Mouse (Mus musculus): ENCODE measurements around the gene Gm49405. TPM values are rescaled to one million over a fixed set of nuclear protein-coding genes. Genes with fewer than 3 reads are reported as not detected.
"Not testable (repeated sequence)": the region's sequence is repeated elsewhere in the genome, so short reads cannot be mapped to it uniquely, and the experiment has no call there.

Gm49405 gene
- polyA plus RNA-seq, 1 experiment from 2014 or later = 1.1 TPM

- Histone ChIP-seq H3K9ac (replicated peaks; ENCODE audit: low read depth) (no peak within 1 kb of the TSS), H3K4me2 (replicated peaks; ENCODE audit: low read depth, low read length) (0 out of 2 replicates have a peak within 1 kb of the TSS, but pooled peaks have one; percentile 3), H3K4me1 (ENCODE audit: insufficient read depth, low read depth, low read length) (peaks cover 4% of the 10 kb centered on the region; the same call in 1 of the 2 replicates), H3K36me3 (ENCODE audit: insufficient read depth, low read length) (no peaks in the 10 kb centered on the region), H3K9me3 (ENCODE audit: low read length) (no peaks in the 10 kb centered on the region), H3K27ac (ENCODE audit: low read length) (peak within 1 kb of the TSS; percentile 78), H3K4me3 (ENCODE audit: low read depth, low read length) (no peak within 1 kb of the TSS), H3K27me3 (replicated peaks; ENCODE audit: insufficient read depth, low read length) (no peaks in the 10 kb centered on the region)
- DNase-seq (ENCODE audit: low spot score) (peak; percentile 98), ATAC-seq (peak; percentile 95)
- WGBS = 10% methylated on average over 16 of the region's 16 CpGs
- TF ChIP-seq EP300 (IDR thresholded peaks at IDR 0.05) = peak; percentile 95
- TF ChIP-seq CTCF (IDR thresholded peaks at IDR 0.05) = peak; percentile 82
Observed at GRCm38 (mm10) chr19:4045966-4046865, 45.8 kb downstream of the Gm49405 start, which contains the start of gene Gstp2. Gene Gstp2, minus strand, starts transcription at chr19:4046023.

GRCm38 (mm10) chr19:4046866-4047254, 46.4 kb downstream of the Gm49405 start:
- Histone ChIP-seq H3K4me2 (replicated peaks; ENCODE audit: low read depth, low read length) (no peak overlapping the region), H3K9ac (replicated peaks; ENCODE audit: low read depth) (no peak overlapping the region), H3K4me3 (ENCODE audit: low read depth, low read length) (no peak overlapping the region), H3K27me3 (replicated peaks; ENCODE audit: insufficient read depth, low read length) (no peaks in the 10 kb centered on the region), H3K36me3 (ENCODE audit: insufficient read depth, low read length) (no peaks in the 10 kb centered on the region), H3K27ac (ENCODE audit: low read length) (peak overlapping the region; percentile 55; the same call in 1 of the 2 replicates), H3K9me3 (ENCODE audit: low read length) (no peaks in the 10 kb centered on the region), H3K4me1 (ENCODE audit: insufficient read depth, low read depth, low read length) (peaks cover 4% of the 10 kb centered on the region; the same call in 1 of the 2 replicates)
- DNase-seq (ENCODE audit: low spot score) = no peak
- 68% methylated on average over 8 of the region's 8 CpGs for WGBS
- ATAC-seq = no peak
- TF ChIP-seq CTCF (IDR thresholded peaks at IDR 0.05) = no peak
- TF ChIP-seq EP300 (IDR thresholded peaks at IDR 0.05) = no peak

GRCm38 (mm10) chr19:4047859-4048258, 47.4 kb downstream of the Gm49405 start:
- TF ChIP-seq EP300 (IDR thresholded peaks at IDR 0.05) = no peak
- TF ChIP-seq CTCF (IDR thresholded peaks at IDR 0.05) = peak; percentile 88
- H3K9ac ChIP-seq (replicated peaks; ENCODE audit: low read depth) = no peak overlapping the region
- WGBS = 17% methylated on average over 4 of the region's 4 CpGs
- H3K27ac ChIP-seq (ENCODE audit: low read length) = no peak overlapping the region
- peaks cover 4% of the 10 kb centered on the region; the same call in 1 of the 2 replicates for H3K4me1 ChIP-seq (ENCODE audit: insufficient read depth, low read depth, low read length)
- H3K4me3 ChIP-seq (ENCODE audit: low read depth, low read length) = no peak overlapping the region
- peak; percentile 89 for DNase-seq (ENCODE audit: low spot score)
- H3K36me3 ChIP-seq (ENCODE audit: insufficient read depth, low read length) = no peaks in the 10 kb centered on the region
- no peak overlapping the region for H3K4me2 ChIP-seq (replicated peaks; ENCODE audit: low read depth, low read length)
- ATAC-seq = no peak
- H3K27me3 ChIP-seq (replicated peaks; ENCODE audit: insufficient read depth, low read length) = no peaks in the 10 kb centered on the region
- no peaks in the 10 kb centered on the region for H3K9me3 ChIP-seq (ENCODE audit: low read length)

GRCm38 (mm10) chr19:4049069-4049468, 48.6 kb downstream of the Gm49405 start:
- H3K9me3 ChIP-seq (ENCODE audit: low read length); ATAC-seq; H3K27me3 ChIP-seq (replicated peaks; ENCODE audit: insufficient read depth, low read length); H3K9ac ChIP-seq (replicated peaks; ENCODE audit: low read depth); H3K4me3 ChIP-seq (ENCODE audit: low read depth, low read length); H3K4me2 ChIP-seq (replicated peaks; ENCODE audit: low read depth, low read length); H3K36me3 ChIP-seq (ENCODE audit: insufficient read depth, low read length); DNase-seq (ENCODE audit: low spot score); H3K4me1 ChIP-seq (ENCODE audit: insufficient read depth, low read depth, low read length); H3K27ac ChIP-seq (ENCODE audit: low read length): not testable (repeated sequence)
- WGBS = 80% methylated on average over 5 of the region's 5 CpGs
- TF ChIP-seq CTCF (IDR thresholded peaks at IDR 0.05) = peak; percentile 36; the same call in 1 of the 2 replicates

- DNase-seq (ENCODE audit: low spot score) (no peak), ATAC-seq (no peak)
- Histone ChIP-seq H3K9ac (replicated peaks; ENCODE audit: low read depth) (no peak overlapping the region), H3K4me2 (replicated peaks; ENCODE audit: low read depth, low read length) (no peak overlapping the region), H3K27ac (ENCODE audit: low read length) (no peak overlapping the region), H3K36me3 (ENCODE audit: insufficient read depth, low read length) (no peaks in the 10 kb centered on the region), H3K4me1 (ENCODE audit: insufficient read depth, low read depth, low read length) (no peaks in the 10 kb centered on the region), H3K9me3 (ENCODE audit: low read length) (no peaks in the 10 kb centered on the region), H3K27me3 (replicated peaks; ENCODE audit: insufficient read depth, low read length) (no peaks in the 10 kb centered on the region), H3K4me3 (ENCODE audit: low read depth, low read length) (no peak overlapping the region)
- TF ChIP-seq EP300 (IDR thresholded peaks at IDR 0.05) = no peak
- peak; percentile 24; the same call in 1 of the 2 replicates for TF ChIP-seq CTCF (IDR thresholded peaks at IDR 0.05)
- 93% methylated on average over 5 of the region's 5 CpGs for WGBS
Observed at GRCm38 (mm10) chr19:4051016-4051415, 50.6 kb downstream of the Gm49405 start.

GRCm38 (mm10) chr19:4051741-4052515, 51.5 kb downstream of the Gm49405 start:
- Histone ChIP-seq H3K36me3 (ENCODE audit: insufficient read depth, low read length) (no peaks in the 10 kb centered on the region), H3K27me3 (replicated peaks; ENCODE audit: insufficient read depth, low read length) (no peaks in the 10 kb centered on the region), H3K9me3 (ENCODE audit: low read length) (no peaks in the 10 kb centered on the region), H3K9ac (replicated peaks; ENCODE audit: low read depth) (no peak overlapping the region), H3K4me3 (ENCODE audit: low read depth, low read length) (no peak overlapping the region), H3K27ac (ENCODE audit: low read length) (no peak overlapping the region), H3K4me2 (replicated peaks; ENCODE audit: low read depth, low read length) (no peak overlapping the region), H3K4me1 (ENCODE audit: insufficient read depth, low read depth, low read length) (no peaks in the 10 kb centered on the region)
- 50% methylated on average over 10 of the region's 10 CpGs for WGBS
- DNase-seq (ENCODE audit: low spot score) = peak; percentile 68
- TF ChIP-seq CTCF (IDR thresholded peaks at IDR 0.05) = peak; percentile 90
- TF ChIP-seq EP300 (IDR thresholded peaks at IDR 0.05) = no peak
- ATAC-seq = no peak
